Mouse (Mus musculus) right cerebral cortex, postnatal 4 days (tissue): ENCODE data around the gene Lrwd1.
"Not testable (repeated sequence)": the region's sequence is repeated elsewhere in the genome, so short reads cannot be mapped to it uniquely, and the experiment has no call there.

Experiments
- DNase-seq: peaks from one replicate; pipeline ENCODE4 v3.0.0-alpha.2; 2022

Gene Lrwd1

GRCm38 (mm10) chr5:136135571-136136291 lies at the start of gene Lrwd1, which contains the start of gene Alkbh4:
Lrwd1 (minus strand) TSS chr5:136136074.
Alkbh4 (plus strand) TSS chr5:136136146.
- DNase-seq = peak; percentile 94

- DNase-seq = no peak
These were observed 47.9 kb upstream of the Lrwd1 start for GRCm38 (mm10) chr5:136183766-136184165.

- no peak for DNase-seq
These were observed 47.0 kb upstream of the Lrwd1 start for GRCm38 (mm10) chr5:136182830-136183229.

- DNase-seq = no peak
These were observed 46.2 kb upstream of the Lrwd1 start for GRCm38 (mm10) chr5:136182049-136182448.

GRCm38 (mm10) chr5:136181197-136181596 lies 45.3 kb upstream of the Lrwd1 start:
- no peak for DNase-seq

- DNase-seq = no peak
These were observed 43.7 kb upstream of the Lrwd1 start for GRCm38 (mm10) chr5:136179594-136179993.

- peak; percentile 80 for DNase-seq
These were observed 38.0 kb upstream of the Lrwd1 start for GRCm38 (mm10) chr5:136173606-136174463.

- DNase-seq = no peak
These were observed 37.1 kb upstream of the Lrwd1 start for GRCm38 (mm10) chr5:136172939-136173338.

- no peak for DNase-seq
These were observed 35.8 kb upstream of the Lrwd1 start for GRCm38 (mm10) chr5:136171363-136172341.

- peak; percentile 85 for DNase-seq
These were observed 34.9 kb upstream of the Lrwd1 start, which contains the start of gene Orai2 for GRCm38 (mm10) chr5:136170512-136171362. Orai2 (minus strand) TSS chr5:136170713.

- DNase-seq = peak; percentile 34
These were observed 34.0 kb upstream of the Lrwd1 start for GRCm38 (mm10) chr5:136169626-136170511.

GRCm38 (mm10) chr5:136168071-136168470 lies 32.2 kb upstream of the Lrwd1 start:
- DNase-seq = no peak

GRCm38 (mm10) chr5:136167296-136167695 lies 31.4 kb upstream of the Lrwd1 start:
- no peak for DNase-seq

- DNase-seq = no peak
These were observed 29.4 kb upstream of the Lrwd1 start for GRCm38 (mm10) chr5:136165246-136165645.

GRCm38 (mm10) chr5:136163807-136164474 lies 28.1 kb upstream of the Lrwd1 start:
- DNase-seq = no peak

- DNase-seq = not testable (repeated sequence)
These were observed 24.2 kb upstream of the Lrwd1 start for GRCm38 (mm10) chr5:136160084-136160483.

- DNase-seq = no peak
These were observed 19.5 kb upstream of the Lrwd1 start for GRCm38 (mm10) chr5:136155399-136155798.

- no peak for DNase-seq
These were observed 16.5 kb upstream of the Lrwd1 start for GRCm38 (mm10) chr5:136152365-136152764.

- DNase-seq = not testable (repeated sequence)
These were observed 13.3 kb upstream of the Lrwd1 start for GRCm38 (mm10) chr5:136149134-136149576.

GRCm38 (mm10) chr5:136147704-136148103 lies 11.8 kb upstream of the Lrwd1 start:
- no peak for DNase-seq
